Mouse (Mus musculus) gastrocnemius, adult 2 months (tissue): ENCODE measurements around the gene Asb2. TPM values are rescaled to one million over a fixed set of nuclear protein-coding genes. Genes with fewer than 3 reads are reported as not detected.

Experiments
- DNase-seq: peaks from one replicate; pipeline ENCODE4 v3.0.0; 2022
- H3K27ac ChIP-seq: fragments of 200-600 bp; 2 replicates; pipeline ENCODE4 v1.8.1; 2022; ENCODE audit warnings: mild to moderate bottlenecking
- H3K4me3 ChIP-seq: fragments of 200-600 bp; 2 replicates; pipeline ENCODE4 v1.8.1; 2022; ENCODE audit warnings: mild to moderate bottlenecking, moderate library complexity
- CTCF ChIP-seq: fragments of 200-600 bp; IDR thresholded peaks from 2 replicates; pipeline ENCODE4 v1.8.1; 2022; ENCODE audit warnings: antibody characterized with exemption, mild to moderate bottlenecking, moderate library complexity
- intact Hi-C: fragments of 180-260 bp; cut with DNase I; formaldehyde crosslinking; loops from one replicate; pipeline ENCODE4 v1.15.1; 2025
- long read RNA-seq, 2 experiments: library from polyadenylated mRNA; stranded (forward); transcript quantifications; one replicate each; pipeline ENCODE4 v2.0.0; 2021
- total RNA-seq, 2 experiments: library from RNA; stranded (reverse); gene quantifications; 2 replicates each; pipeline ENCODE4 v1.2.3; 2021

Gene Asb2
- 100 to 1,000 TPM; 548 to 725 TPM for total RNA-seq
- long read RNA-seq, experiment 1, transcript Asb2-201 (10 exons, 2,690 nt) = major isoform, 1,648 of 1,912 reads
- long read RNA-seq, experiment 1, transcript Asb2-204 (8 exons, 2,283 nt) = minor isoform, 13 of 1,912 reads
- long read RNA-seq, experiment 1, transcript Asb2-202 (6 exons, 2,399 nt) = minor isoform, 7 of 1,912 reads
- long read RNA-seq, experiment 1, partial matches to known transcripts = 92 of 1,912 reads
- long read RNA-seq, experiment 1, other reads (novel, unspliced or antisense) = 152 of 1,912 reads
- long read RNA-seq, experiment 2, transcript Asb2-202 (6 exons, 2,399 nt) = minor isoform, 5 of 1,193 reads
- long read RNA-seq, experiment 2, transcript Asb2-204 (8 exons, 2,283 nt) = minor isoform, 10 of 1,193 reads
- long read RNA-seq, experiment 2, transcript Asb2-201 (10 exons, 2,690 nt) = major isoform, 1,003 of 1,193 reads
- long read RNA-seq, experiment 2, partial matches to known transcripts = 69 of 1,193 reads
- long read RNA-seq, experiment 2, other reads (novel, unspliced or antisense) = 106 of 1,193 reads

- Histone ChIP-seq H3K27ac (peak within 1 kb of the TSS; percentile 98), H3K4me3 (peak within 1 kb of the TSS; percentile 85)
- peak; percentile 86 for DNase-seq
- no peak for TF ChIP-seq CTCF
- intact Hi-C loops = no loop called here
Measured at GRCm38 (mm10) chr12:103355746-103356414, at the start of gene Asb2. Gene Asb2 (minus strand): TSS chr12:103356001.

GRCm38 (mm10) chr12:103404131-103404530 lies 48.3 kb upstream of the Asb2 start:
- H3K4me3 ChIP-seq = no peak overlapping the region
- no peak for TF ChIP-seq CTCF
- H3K27ac ChIP-seq = no peak overlapping the region
- intact Hi-C loops = no loop called here
- no peak for DNase-seq

GRCm38 (mm10) chr12:103396751-103397150 lies 41.0 kb upstream of the Asb2 start:
- DNase-seq = peak; percentile 22
- H3K4me3 ChIP-seq = no peak overlapping the region
- intact Hi-C loops = no loop called here
- no peak overlapping the region for H3K27ac ChIP-seq
- TF ChIP-seq CTCF = no peak

GRCm38 (mm10) chr12:103395486-103396275 lies 39.9 kb upstream of the Asb2 start:
- intact Hi-C loops = no loop called here
- TF ChIP-seq CTCF = no peak
- Histone ChIP-seq H3K27ac (no peak overlapping the region), H3K4me3 (no peak overlapping the region)
- DNase-seq = no peak

- H3K27ac ChIP-seq = no peak overlapping the region
- intact Hi-C loops = no loop called here
- no peak for DNase-seq
- no peak for TF ChIP-seq CTCF
- H3K4me3 ChIP-seq = no peak overlapping the region
Measured at GRCm38 (mm10) chr12:103393528-103393927, 37.7 kb upstream of the Asb2 start.

GRCm38 (mm10) chr12:103391098-103391497 lies 35.3 kb upstream of the Asb2 start:
- no peak overlapping the region for H3K4me3 ChIP-seq
- intact Hi-C loops = no loop called here
- no peak overlapping the region for H3K27ac ChIP-seq
- DNase-seq = no peak
- no peak for TF ChIP-seq CTCF

- no peak overlapping the region for H3K27ac ChIP-seq
- no peak for DNase-seq
- intact Hi-C loops = no loop called here
- TF ChIP-seq CTCF = no peak
- no peak overlapping the region for H3K4me3 ChIP-seq
Measured at GRCm38 (mm10) chr12:103389982-103390381, 34.2 kb upstream of the Asb2 start.

- intact Hi-C loops = no loop called here
- no peak for TF ChIP-seq CTCF
- no peak for DNase-seq
- peak overlapping the region; percentile 75 for H3K4me3 ChIP-seq
- H3K27ac ChIP-seq = peak overlapping the region; percentile 86; the same call in 1 of the 2 replicates
Measured at GRCm38 (mm10) chr12:103389348-103389727, 33.5 kb upstream of the Asb2 start.

- Histone ChIP-seq H3K4me3 (peak within 1 kb of the TSS; percentile 75), H3K27ac (peak within 1 kb of the TSS; percentile 86)
- intact Hi-C loops = no loop called here
- peak; percentile 97 for DNase-seq
- TF ChIP-seq CTCF = no peak; the same call in 1 of the 2 replicates
Measured at GRCm38 (mm10) chr12:103388505-103389347, 32.9 kb upstream of the Asb2 start, which contains the start of gene Otub2. Gene Otub2 (plus strand): TSS chr12:103388682.

- Histone ChIP-seq H3K4me3 (no peak overlapping the region), H3K27ac (no peak overlapping the region)
- no peak for TF ChIP-seq CTCF
- DNase-seq = no peak
- intact Hi-C loops = no loop called here
Measured at GRCm38 (mm10) chr12:103380226-103380625, 24.4 kb upstream of the Asb2 start.

- H3K4me3 ChIP-seq = no peak overlapping the region
- intact Hi-C loops = no loop called here
- no peak for TF ChIP-seq CTCF
- no peak overlapping the region for H3K27ac ChIP-seq
- DNase-seq = no peak
Measured at GRCm38 (mm10) chr12:103376774-103377173, 21.0 kb upstream of the Asb2 start.

- intact Hi-C loops = no loop called here
- no peak overlapping the region for H3K4me3 ChIP-seq
- no peak for DNase-seq
- no peak overlapping the region for H3K27ac ChIP-seq
- TF ChIP-seq CTCF = no peak
Measured at GRCm38 (mm10) chr12:103376124-103376523, 20.3 kb upstream of the Asb2 start.
